Mouse (Mus musculus) hindbrain, embryonic 10.5 days (tissue): ENCODE data around the gene Hist1h2bh. TPM values are rescaled to one million over a fixed set of nuclear protein-coding genes. Genes with fewer than 3 reads are reported as not detected.
"Not testable (repeated sequence)": the region's sequence is repeated elsewhere in the genome, so short reads cannot be mapped to it uniquely, and the experiment has no call there.

Experiments used
- DNase-seq: peaks from one replicate; pipeline ENCODE4 v3.0.0-alpha.2; 2017; ENCODE audit warnings: low spot score
- H3K27ac ChIP-seq: fragments of 300-500 bp; sonication (generic); 2 replicates; pipeline ENCODE4 v1.5.1; 2016; ENCODE audit warnings: mild to moderate bottlenecking, moderate library complexity
- H3K27me3 ChIP-seq: fragments of 300-500 bp; sonication (generic); 2 replicates; pipeline ENCODE4 v1.6.1; 2016; ENCODE audit warnings: mild to moderate bottlenecking; ENCODE audit not compliant: poor library complexity, insufficient read depth, severe bottlenecking
- H3K36me3 ChIP-seq: fragments of 300-500 bp; sonication (generic); 2 replicates; pipeline ENCODE4 v1.6.1; 2016; ENCODE audit warnings: mild to moderate bottlenecking, moderate library complexity
- H3K4me1 ChIP-seq: fragments of 300-500 bp; sonication (generic); replicated peaks from 2 replicates; pipeline ENCODE4 v1.6.1; 2016; ENCODE audit warnings: mild to moderate bottlenecking
- H3K4me3 ChIP-seq: fragments of 300-500 bp; sonication (generic); 2 replicates; pipeline ENCODE4 v1.5.1; 2016; ENCODE audit warnings: mild to moderate bottlenecking, moderate library complexity
- H3K9me3 ChIP-seq: fragments of 300-500 bp; sonication (generic); 2 replicates; pipeline ENCODE4 v1.6.1; 2016; ENCODE audit warnings: mild to moderate bottlenecking, moderate library complexity
- WGBS: fragments of 180-500 bp; shearing (Covaris S2); methylation state at CpG from one replicate; pipeline ENCODE4 v1.1.7; 2016; 5-methylcytosine and 5-hydroxymethylcytosine counted together
- polyA plus RNA-seq: library from polyadenylated mRNA; unstranded; fragments of >200 nt; fragmentation: Nextera tagmentation; extraction: Ambion mirVana; gene quantifications from 2 replicates; pipeline ENCODE4 v1.2.1, GENCODE M21; 2016

The Hist1h2bh gene
- polyA plus RNA-seq, 1 experiment from 2014 or later: 0.51 TPM

- H3K36me3 ChIP-seq: no peaks in the 10 kb centered on the region
- no peak for DNase-seq
- H3K4me3 ChIP-seq: peak overlapping the region; percentile 71
- H3K27me3 ChIP-seq: no peaks in the 10 kb centered on the region
- peaks cover 18% of the 10 kb centered on the region for H3K4me1 ChIP-seq
- peak overlapping the region; percentile 98 for H3K27ac ChIP-seq
- no peaks in the 10 kb centered on the region for H3K9me3 ChIP-seq
- WGBS: 24% methylated on average over 9 of the region's 9 CpGs
Measured at GRCm38 (mm10) chr13:23554393-23554792, 11.2 kb upstream of the Hist1h2bh start.

- Histone ChIP-seq H3K27me3 (no peaks in the 10 kb centered on the region), H3K9me3 (no peaks in the 10 kb centered on the region), H3K36me3 (no peaks in the 10 kb centered on the region), H3K4me3 (peak within 1 kb of the TSS; percentile 55), H3K4me1 (peaks cover 18% of the 10 kb centered on the region), H3K27ac (peak within 1 kb of the TSS; percentile 98)
- no peak for DNase-seq
Measured at GRCm38 (mm10) chr13:23552962-23553361, 9.8 kb upstream of the Hist1h2bh start, which contains the start of gene Hist1h1d. Gene Hist1h1d, plus strand, starts transcription at chr13:23553262.

GRCm38 (mm10) chr13:23551931-23552914 lies 9.0 kb upstream of the Hist1h2bh start:
- peak overlapping the region; percentile 55 for H3K4me3 ChIP-seq
- H3K9me3 ChIP-seq: no peaks in the 10 kb centered on the region
- whole genome bisulfite sequencing: 56% methylated on average over 8 of the region's 8 CpGs
- H3K27ac ChIP-seq: peak overlapping the region; percentile 98
- no peaks in the 10 kb centered on the region for H3K36me3 ChIP-seq
- H3K27me3 ChIP-seq: no peaks in the 10 kb centered on the region
- DNase-seq: no peak
- H3K4me1 ChIP-seq: peaks cover 18% of the 10 kb centered on the region

- DNase-seq: peak; percentile 94
- H3K9me3 ChIP-seq, H3K27me3 ChIP-seq, H3K36me3 ChIP-seq: not testable (repeated sequence)
- Histone ChIP-seq H3K27ac (peak within 1 kb of the TSS; percentile 98), H3K4me1 (peaks cover 17% of the 10 kb centered on the region), H3K4me3 (peak within 1 kb of the TSS; percentile 55)
- under 1% methylated on average over 47 of the region's 47 CpGs for WGBS
Measured at GRCm38 (mm10) chr13:23551146-23551834, 8.1 kb upstream of the Hist1h2bh start, which contains the start of gene Hist1h4f. Gene Hist1h4f, minus strand, starts transcription at chr13:23551648.

GRCm38 (mm10) chr13:23550761-23551145 lies 7.6 kb upstream of the Hist1h2bh start:
- Histone ChIP-seq H3K9me3 (no peaks in the 10 kb centered on the region), H3K27ac (peak overlapping the region; percentile 98), H3K27me3 (no peaks in the 10 kb centered on the region), H3K4me3 (peak overlapping the region; percentile 55), H3K36me3 (no peaks in the 10 kb centered on the region), H3K4me1 (peaks cover 20% of the 10 kb centered on the region)
- 9% methylated on average over 3 of the region's 3 CpGs for WGBS
- peak; percentile 33 for DNase-seq

GRCm38 (mm10) chr13:23546694-23547093 lies 3.5 kb upstream of the Hist1h2bh start:
- no peaks in the 10 kb centered on the region for H3K36me3 ChIP-seq
- no peak overlapping the region for H3K4me3 ChIP-seq
- DNase-seq: no peak
- H3K27me3 ChIP-seq: no peaks in the 10 kb centered on the region
- H3K9me3 ChIP-seq: no peaks in the 10 kb centered on the region
- H3K4me1 ChIP-seq: peaks cover 24% of the 10 kb centered on the region
- WGBS: 82% methylated on average over 5 of the region's 5 CpGs
- peak overlapping the region; percentile 80 for H3K27ac ChIP-seq

GRCm38 (mm10) chr13:23544787-23545120 lies 1.6 kb upstream of the Hist1h2bh start:
- not testable (repeated sequence) for H3K9me3 ChIP-seq, H3K36me3 ChIP-seq, DNase-seq, H3K27me3 ChIP-seq
- peak overlapping the region; percentile 57 for H3K4me3 ChIP-seq
- 0% methylated on average over 14 of the region's 14 CpGs for WGBS
- H3K27ac ChIP-seq: peak overlapping the region; percentile 95
- peaks cover 15% of the 10 kb centered on the region for H3K4me1 ChIP-seq

- H3K27me3 ChIP-seq: no peaks in the 10 kb centered on the region
- under 1% methylated on average over 34 of the region's 45 CpGs for WGBS
- H3K4me3 ChIP-seq: peak within 1 kb of the TSS; percentile 57
- DNase-seq: peak; percentile 58
- H3K36me3 ChIP-seq: no peaks in the 10 kb centered on the region
- peak within 1 kb of the TSS; percentile 95 for H3K27ac ChIP-seq
- H3K9me3 ChIP-seq: no peaks in the 10 kb centered on the region
- H3K4me1 ChIP-seq: peaks cover 15% of the 10 kb centered on the region
Measured at GRCm38 (mm10) chr13:23543965-23544786, 984 bp upstream of the Hist1h2bh start, which contains the start of gene Hist1h3f. Gene Hist1h3f, plus strand, starts transcription at chr13:23544052.

- not testable (repeated sequence) for H3K27me3 ChIP-seq, H3K36me3 ChIP-seq, DNase-seq, H3K9me3 ChIP-seq
- Histone ChIP-seq H3K4me1 (peaks cover 23% of the 10 kb centered on the region), H3K4me3 (peak overlapping the region; percentile 57), H3K27ac (peak overlapping the region; percentile 95)
- 9% methylated on average over 3 of the region's 3 CpGs for WGBS
Measured at GRCm38 (mm10) chr13:23542225-23542980, 789 bp downstream of the Hist1h2bh start.

- Histone ChIP-seq H3K27me3 (no peaks in the 10 kb centered on the region), H3K4me3 (no peak overlapping the region), H3K36me3 (no peaks in the 10 kb centered on the region), H3K9me3 (no peaks in the 10 kb centered on the region), H3K4me1 (peaks cover 31% of the 10 kb centered on the region), H3K27ac (no peak overlapping the region)
- 84% methylated on average over 3 of the region's 3 CpGs for WGBS
- no peak for DNase-seq
Measured at GRCm38 (mm10) chr13:23541497-23541896, 1.7 kb downstream of the Hist1h2bh start.

- not testable (repeated sequence) for H3K4me3 ChIP-seq, H3K36me3 ChIP-seq, H3K27me3 ChIP-seq, H3K27ac ChIP-seq, DNase-seq, H3K9me3 ChIP-seq
- WGBS: 76% methylated on average over 1 of the region's 1 CpGs
- H3K4me1 ChIP-seq: peaks cover 34% of the 10 kb centered on the region
Measured at GRCm38 (mm10) chr13:23539821-23540220, 3.4 kb downstream of the Hist1h2bh start.

- 83% methylated on average over 5 of the region's 5 CpGs for WGBS
- Histone ChIP-seq H3K27me3 (no peaks in the 10 kb centered on the region), H3K4me3 (no peak overlapping the region; the same call in 1 of the 2 replicates), H3K9me3 (no peaks in the 10 kb centered on the region), H3K4me1 (peaks cover 42% of the 10 kb centered on the region), H3K27ac (peak overlapping the region; percentile 60), H3K36me3 (no peaks in the 10 kb centered on the region)
- DNase-seq: no peak
Measured at GRCm38 (mm10) chr13:23538249-23538648, 4.9 kb downstream of the Hist1h2bh start.
